Mouse (Mus musculus) liver, postnatal 0 days (tissue): Measurements from ENCODE around the gene Padi2. TPM values are rescaled to one million over a fixed set of nuclear protein-coding genes. Genes with fewer than 3 reads are reported as not detected.

ENCODE experiments used
- ATAC-seq: fragments of 200-750 bp; cut with Nextera tagmentation; 2 replicates; pipeline ENCODE4 v1.8.0; 2017; ENCODE audit warnings: mild to moderate bottlenecking, moderate library complexity
- DNase-seq: peaks from one replicate; pipeline ENCODE4 v3.0.0-alpha.2; 2016
- H3K27ac ChIP-seq: fragments of 300-500 bp; sonication (generic); 2 replicates; pipeline ENCODE4 v1.5.1; 2014; ENCODE audit warnings: antibody characterized with exemption, moderate library complexity, mild to moderate bottlenecking, low read depth
- H3K27me3 ChIP-seq: fragments of 300-500 bp; sonication (generic); 2 replicates; pipeline ENCODE4 v1.6.1; 2014; ENCODE audit warnings: low read length, control low read depth, mixed read lengths; ENCODE audit not compliant: insufficient read depth
- H3K36me3 ChIP-seq: fragments of 300-500 bp; sonication (generic); replicated peaks from 2 replicates; pipeline ENCODE4 v1.6.1; 2014; ENCODE audit warnings: mild to moderate bottlenecking, control low read depth, low read length, moderate library complexity, mixed read lengths; ENCODE audit not compliant: insufficient read depth
- H3K4me1 ChIP-seq: fragments of 300-500 bp; sonication (generic); 2 replicates; pipeline ENCODE4 v1.6.1; 2014; ENCODE audit warnings: antibody characterized with exemption, mild to moderate bottlenecking, control low read depth; ENCODE audit not compliant: insufficient read depth
- H3K4me2 ChIP-seq: fragments of 300-500 bp; sonication (generic); 2 replicates; pipeline ENCODE4 v1.6.1; 2014; ENCODE audit warnings: low read depth, mild to moderate bottlenecking, low read length, moderate library complexity, mixed read lengths
- H3K4me3 ChIP-seq: fragments of 300-500 bp; sonication (generic); 2 replicates; pipeline ENCODE4 v1.5.1; 2014; ENCODE audit warnings: low read depth, low read length
- H3K9ac ChIP-seq: fragments of 300-500 bp; sonication (generic); replicated peaks from 2 replicates; pipeline ENCODE4 v1.6.1; 2014; ENCODE audit warnings: mild to moderate bottlenecking, moderate library complexity
- H3K9me3 ChIP-seq: fragments of 300-500 bp; sonication (generic); 2 replicates; pipeline ENCODE4 v1.6.1; 2016; ENCODE audit warnings: mild to moderate bottlenecking, control low read depth, low read length, mixed read lengths
- CTCF ChIP-seq: sonication (generic); IDR thresholded peaks from 2 replicates; pipeline ENCODE4 v1.5.1; 2016; ENCODE audit warnings: antibody characterized with exemption, low read depth
- EP300 ChIP-seq: IDR thresholded peaks from 2 replicates; pipeline ENCODE4 v1.6.1; 2016; ENCODE audit warnings: antibody characterized with exemption, low read depth, mild to moderate bottlenecking
- WGBS: fragments of 180-500 bp; shearing (Covaris S2); extraction: QIAGEN DNeasy Blood & Tissue Kit; methylation state at CpG from one replicate; pipeline ENCODE4 v1.1.7; 2014; ENCODE audit not compliant: insufficient replicate concordance; 5-methylcytosine and 5-hydroxymethylcytosine counted together
- polyA plus RNA-seq: library from polyadenylated mRNA; unstranded; fragments of >200 nt; fragmentation: Nextera tagmentation; extraction: Ambion mirVana; gene quantifications from 2 replicates; pipeline ENCODE4 v1.2.1, GENCODE M21; 2015

The Padi2 gene
- polyA plus RNA-seq, 1 experiment from 2014 or later, result 2.1 TPM

DNA sequence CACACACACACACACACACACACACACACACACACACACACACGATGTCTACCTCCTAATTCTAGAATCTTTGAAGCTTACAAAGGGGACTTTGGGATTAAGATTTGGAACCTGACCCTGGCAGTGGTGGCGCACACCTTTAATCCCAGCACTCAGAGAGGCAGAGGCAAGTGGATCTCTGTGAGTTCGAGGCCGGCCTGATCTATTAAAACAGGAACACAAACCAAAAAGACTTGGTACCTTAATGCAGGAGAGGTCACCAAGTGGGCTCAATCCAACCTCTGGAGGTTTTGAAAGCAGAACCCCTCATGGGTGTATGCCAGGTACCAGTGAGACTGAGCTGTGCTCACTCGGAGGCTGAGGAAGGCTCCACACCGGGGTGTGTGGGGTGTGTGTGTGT, 27.0 kb upstream of the Padi2 start:
- Histone ChIP-seq H3K9me3 (peaks cover 5% of the 10 kb centered on the region; the same call in 1 of the 2 replicates), H3K9ac (no peak overlapping the region), H3K4me2 (no peak overlapping the region), H3K36me3 (no peaks in the 10 kb centered on the region), H3K27ac (no peak overlapping the region), H3K4me3 (no peak overlapping the region), H3K27me3 (0 out of 2 replicates have a peak, but pooled peaks cover 3% of the 10 kb centered on the region), H3K4me1 (no peaks in the 10 kb centered on the region)
- WGBS, result 81% methylated on average over 6 of the region's 6 CpGs
- no peak for TF ChIP-seq CTCF
- no peak for TF ChIP-seq EP300
- DNase-seq (no peak), ATAC-seq (no peak)

DNA sequence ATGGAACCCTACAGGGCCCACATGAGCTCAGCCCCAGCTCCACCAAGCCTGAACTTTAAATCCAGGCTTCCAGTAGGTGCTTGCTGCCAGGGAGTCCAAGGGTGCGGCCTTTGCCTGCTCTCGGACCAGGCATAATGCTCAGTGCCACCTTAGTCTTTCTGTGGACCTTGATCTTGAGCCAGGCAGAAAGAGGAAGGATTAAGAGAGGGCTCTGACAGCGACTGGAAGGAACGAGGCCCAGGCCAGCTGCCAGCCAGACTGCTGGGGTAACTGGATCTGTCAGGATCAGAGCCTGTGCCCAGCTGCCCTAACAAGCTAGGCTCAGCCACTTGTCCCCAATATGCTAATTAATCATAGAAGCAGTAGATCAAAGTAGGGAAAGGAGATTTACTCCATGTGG, 26.4 kb upstream of the Padi2 start:
- TF ChIP-seq CTCF, result no peak
- TF ChIP-seq EP300, result no peak
- 59% methylated on average over 4 of the region's 4 CpGs for WGBS
- Histone ChIP-seq H3K9ac (no peak overlapping the region), H3K27ac (no peak overlapping the region), H3K36me3 (no peaks in the 10 kb centered on the region), H3K27me3 (0 out of 2 replicates have a peak, but pooled peaks cover 3% of the 10 kb centered on the region), H3K4me3 (no peak overlapping the region), H3K9me3 (peaks cover 5% of the 10 kb centered on the region; the same call in 1 of the 2 replicates), H3K4me1 (no peaks in the 10 kb centered on the region), H3K4me2 (no peak overlapping the region)
- DNase-seq (peak; percentile 10), ATAC-seq (no peak)

GRCm38 (mm10) chr4:140880207-140880606, 25.9 kb upstream of the Padi2 start:
- no peaks in the 10 kb centered on the region for H3K4me1 ChIP-seq
- H3K9me3 ChIP-seq, result peaks cover 5% of the 10 kb centered on the region; the same call in 1 of the 2 replicates
- WGBS, result 77% methylated on average over 3 of the region's 3 CpGs
- H3K4me2 ChIP-seq, result no peak overlapping the region
- H3K4me3 ChIP-seq, result no peak overlapping the region
- DNase-seq, result peak; percentile 6
- H3K9ac ChIP-seq, result no peak overlapping the region
- TF ChIP-seq CTCF (no peak), EP300 (no peak)
- no peak overlapping the region for H3K27ac ChIP-seq
- no peak for ATAC-seq
- 0 out of 2 replicates have a peak, but pooled peaks cover 3% of the 10 kb centered on the region for H3K27me3 ChIP-seq
- H3K36me3 ChIP-seq, result no peaks in the 10 kb centered on the region

DNA sequence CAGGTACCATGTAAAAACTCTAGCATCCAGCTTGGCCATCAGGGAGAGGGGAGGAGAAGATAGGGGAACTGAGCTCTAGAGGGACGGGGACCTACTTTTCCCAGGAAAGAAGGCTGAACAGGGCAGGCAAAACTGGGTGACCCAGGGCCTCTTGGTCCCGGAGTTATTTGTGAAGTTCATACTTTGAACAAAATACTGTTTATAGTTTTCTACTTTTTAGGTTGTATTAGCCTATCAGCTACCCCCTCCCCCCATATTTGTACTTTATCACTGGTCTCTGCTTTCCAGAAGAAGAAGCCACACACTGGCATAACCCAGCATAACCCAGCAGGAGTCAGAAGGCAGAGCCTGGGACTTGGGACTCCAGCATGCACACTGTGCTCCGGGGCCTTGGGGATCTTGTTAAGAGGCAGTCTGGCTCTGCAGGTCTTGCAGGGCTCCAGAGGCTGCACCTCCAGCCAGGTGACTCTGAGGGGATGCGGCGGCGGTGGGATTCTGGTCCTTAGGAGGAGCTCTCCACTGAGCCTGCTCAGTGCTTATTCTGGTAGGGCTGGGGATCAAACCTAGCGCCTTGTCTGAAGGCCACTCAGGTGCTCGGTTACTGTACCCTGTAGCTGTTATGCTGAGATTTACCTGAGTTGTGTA, 25.0 kb upstream of the Padi2 start:
- Histone ChIP-seq H3K36me3 (no peaks in the 10 kb centered on the region), H3K9ac (no peak overlapping the region), H3K4me1 (no peaks in the 10 kb centered on the region), H3K27ac (no peak overlapping the region), H3K27me3 (0 out of 2 replicates have a peak, but pooled peaks cover 3% of the 10 kb centered on the region), H3K4me2 (no peak overlapping the region), H3K9me3 (peaks cover 5% of the 10 kb centered on the region; the same call in 1 of the 2 replicates), H3K4me3 (no peak overlapping the region)
- TF ChIP-seq EP300 (no peak), CTCF (no peak)
- 83% methylated on average over 8 of the region's 8 CpGs for WGBS
- DNase-seq (peak; percentile 11), ATAC-seq (no peak)

DNA sequence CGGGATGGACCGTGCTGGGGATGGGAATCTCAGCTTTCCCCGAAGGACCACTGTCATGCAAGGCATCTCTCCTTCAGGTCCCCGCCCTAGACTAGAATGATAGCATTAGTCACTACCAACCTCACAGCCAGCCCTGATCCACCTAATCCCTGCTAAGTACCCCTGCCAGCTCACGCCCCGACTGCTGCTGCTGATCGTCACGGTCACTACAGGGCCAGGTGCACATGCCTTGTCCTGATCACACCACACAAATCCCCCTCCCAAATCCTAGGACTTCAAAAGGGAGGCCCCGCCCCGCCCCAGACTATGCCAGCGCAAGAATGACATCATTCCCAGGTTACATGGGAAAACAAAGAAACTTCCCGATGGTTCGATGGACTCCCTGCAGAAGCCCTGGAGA, 24.4 kb upstream of the Padi2 start:
- TF ChIP-seq CTCF, result no peak
- no peak for TF ChIP-seq EP300
- H3K36me3 ChIP-seq, result no peaks in the 10 kb centered on the region
- peaks cover 5% of the 10 kb centered on the region; the same call in 1 of the 2 replicates for H3K9me3 ChIP-seq
- 89% methylated on average over 13 of the region's 13 CpGs for WGBS
- H3K27ac ChIP-seq, result no peak overlapping the region
- DNase-seq, result peak; percentile 9
- H3K4me3 ChIP-seq, result no peak overlapping the region
- H3K4me1 ChIP-seq, result no peaks in the 10 kb centered on the region
- H3K27me3 ChIP-seq, result 0 out of 2 replicates have a peak, but pooled peaks cover 3% of the 10 kb centered on the region
- H3K9ac ChIP-seq, result no peak overlapping the region
- H3K4me2 ChIP-seq, result no peak overlapping the region
- ATAC-seq, result no peak

GRCm38 (mm10) chr4:140882365-140882764, 23.8 kb upstream of the Padi2 start:
- Histone ChIP-seq H3K9ac (no peak overlapping the region), H3K9me3 (peaks cover 5% of the 10 kb centered on the region; the same call in 1 of the 2 replicates), H3K36me3 (no peaks in the 10 kb centered on the region), H3K4me2 (no peak overlapping the region), H3K4me1 (no peaks in the 10 kb centered on the region), H3K4me3 (no peak overlapping the region), H3K27ac (no peak overlapping the region), H3K27me3 (0 out of 2 replicates have a peak, but pooled peaks cover 3% of the 10 kb centered on the region)
- ATAC-seq (no peak), DNase-seq (peak; percentile 17)
- WGBS, result 59% methylated on average over 4 of the region's 4 CpGs
- peak; percentile 44 for TF ChIP-seq CTCF
- no peak for TF ChIP-seq EP300
